Mouse (Mus musculus): ENCODE data around the gene Phyhipl. TPM values are rescaled to one million over a fixed set of nuclear protein-coding genes. Genes with fewer than 3 reads are reported as not detected.

The Phyhipl gene
- polyA plus RNA-seq (2012; fragmentation: generic; extraction: Trizol), result not detected

DNA sequence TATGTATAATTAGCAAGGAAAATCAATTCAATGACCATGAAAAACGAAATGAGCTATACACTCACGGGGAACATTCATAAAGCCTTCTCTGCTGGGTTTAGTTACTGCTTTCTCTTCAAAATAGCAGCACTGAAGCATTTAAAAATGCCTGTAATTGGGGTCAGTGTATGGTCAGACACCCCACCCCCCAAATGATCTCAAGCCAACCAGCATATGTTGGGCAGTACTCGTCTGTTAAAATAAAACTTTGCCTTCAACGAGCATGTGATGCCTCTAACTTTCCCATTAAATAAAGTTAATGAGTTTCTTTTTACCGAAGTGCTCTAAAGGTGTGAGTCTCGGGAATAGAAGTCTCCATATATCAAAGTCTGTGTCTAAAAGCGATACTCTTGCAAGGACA, at the start of gene Phyhipl:
Gene Phyhipl (minus strand): TSS at position 138 of the 400 bp plus-strand sequence.

Other genes starting within 250 kb of the Phyhipl start
- gene Fam13c, start 215.5 kb downstream of the Phyhipl start, polyA plus RNA-seq (2012; fragmentation: generic; extraction: Trizol), result 1 to 10 TPM in 1 of 2 experiments, under 1 TPM in 1; 0.08 to 4.4 TPM

Measured in C3H10T1/2 (cell line).